Mouse (Mus musculus) fibroblast of lung, adult 2 months (primary cell): ENCODE results near the gene Gpr153.

Experiments used
- DNase-seq: peaks from one replicate; pipeline ENCODE4 v3.0.0-alpha.2; 2011; ENCODE audit warnings: low read depth

Gene Gpr153

DNA sequence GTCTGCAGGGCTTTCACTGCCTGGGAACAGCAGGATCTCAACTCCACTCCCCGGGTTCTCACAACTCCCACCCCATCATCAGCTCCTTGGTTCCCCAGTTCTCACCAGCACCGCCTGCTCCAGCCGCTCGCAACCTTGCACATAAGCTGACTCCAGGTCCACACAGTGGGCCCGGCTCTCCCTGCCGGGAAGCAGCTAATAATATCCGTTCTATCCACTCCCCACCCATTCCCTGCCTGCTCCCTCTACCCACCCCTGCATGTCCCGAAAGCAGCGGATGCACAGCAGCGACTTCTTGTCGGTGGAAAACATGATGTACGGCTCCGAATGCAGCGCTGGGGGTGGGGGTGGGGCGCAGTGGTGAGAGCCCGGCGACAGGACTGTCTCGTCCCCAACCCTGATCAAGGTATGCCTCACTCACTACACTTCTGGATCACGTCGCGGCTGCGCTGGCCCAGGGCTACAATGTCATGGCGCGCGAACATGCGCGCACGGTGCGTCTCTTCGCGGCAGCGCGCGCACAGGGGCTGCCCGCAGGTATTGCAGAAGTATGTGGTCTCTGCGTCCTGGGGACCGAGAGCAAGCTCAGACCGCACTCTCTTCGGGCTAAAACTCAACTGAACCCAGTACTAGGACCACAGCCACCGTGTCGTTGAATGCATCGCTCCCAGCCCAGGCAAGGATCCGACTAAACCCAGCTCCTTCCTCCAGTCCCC lies 41.6 kb downstream of the Gpr153 start:
- no peak for DNase-seq

DNA sequence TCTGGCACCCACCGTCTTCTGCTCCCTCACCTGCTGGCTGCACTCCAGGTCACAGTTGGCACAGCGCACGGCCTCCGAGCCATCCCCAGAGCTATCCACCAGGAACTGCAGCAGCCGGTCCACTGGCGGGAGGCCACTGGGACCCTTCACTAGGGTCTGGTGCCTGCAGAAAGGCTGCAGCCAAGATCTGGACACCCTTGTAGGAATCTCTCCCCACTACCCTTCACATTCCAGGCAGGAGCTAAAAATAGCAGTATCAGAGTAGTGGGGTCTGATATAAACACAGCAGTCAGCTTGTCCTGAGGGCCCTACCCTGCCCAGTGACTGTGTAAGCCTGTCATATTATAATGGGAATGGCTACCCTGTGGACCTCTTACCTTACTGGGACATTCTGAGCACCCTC lies 43.6 kb downstream of the Gpr153 start:
- DNase-seq = no peak

DNA sequence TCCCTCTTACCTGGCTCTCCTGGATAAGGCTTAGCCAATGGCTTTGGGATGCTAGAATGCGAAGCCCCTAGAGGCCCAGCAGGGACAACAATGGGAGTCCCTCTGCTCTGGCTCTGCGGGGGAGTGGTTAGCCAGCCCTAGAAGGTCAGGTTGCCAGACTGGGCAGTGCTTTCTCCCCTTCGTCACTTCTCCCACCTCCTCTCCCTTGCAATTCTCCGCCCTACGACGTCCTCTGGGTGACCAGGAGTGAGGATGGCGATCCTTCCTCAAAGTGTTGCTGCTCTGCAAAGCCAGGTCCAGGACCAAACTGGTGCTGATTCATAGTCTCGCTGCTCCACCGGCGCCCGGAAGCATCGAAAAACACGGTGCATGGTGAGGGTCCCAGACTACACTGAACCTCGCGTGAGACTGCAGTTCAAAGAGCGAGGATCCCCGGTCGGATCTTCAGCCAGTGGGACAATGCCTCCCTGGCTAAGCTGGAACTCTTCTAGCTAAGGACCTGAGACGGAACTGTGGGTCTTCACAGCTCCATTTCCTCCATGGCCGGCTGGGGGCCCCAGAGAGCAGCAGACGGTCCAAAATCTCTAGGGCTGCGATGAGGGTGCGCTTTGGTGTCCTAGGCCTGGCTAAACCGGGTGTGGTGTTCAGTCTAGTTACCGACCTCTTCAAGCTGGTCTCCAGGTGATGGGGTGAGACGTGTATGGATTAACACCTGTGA lies 44.6 kb downstream of the Gpr153 start, which contains the start of gene Rnf207:
Gene Rnf207, minus strand, starts transcription at position 477 of the 718 bp plus-strand sequence.
- DNase-seq = no peak

DNA sequence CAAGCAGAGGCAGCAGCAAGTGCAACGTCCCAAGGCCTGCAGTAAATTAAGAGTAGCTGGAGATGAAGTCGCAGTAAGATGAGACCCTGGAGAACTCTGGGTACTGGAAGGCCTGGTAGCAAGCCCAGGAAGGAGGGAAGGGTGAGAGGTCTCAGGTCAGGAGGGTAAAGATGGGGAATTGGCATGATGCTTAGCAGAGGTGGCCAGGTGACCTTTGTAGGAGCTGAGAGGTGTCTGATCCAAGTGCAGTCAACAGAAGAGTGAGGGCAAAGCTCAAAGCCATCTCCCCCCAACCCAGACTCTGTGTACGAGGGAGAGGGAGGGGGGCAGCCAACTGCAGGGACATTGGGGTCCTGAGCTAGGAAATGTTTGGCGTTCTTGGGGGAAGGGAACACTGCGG lies 47.4 kb downstream of the Gpr153 start:
- no peak for DNase-seq

DNA sequence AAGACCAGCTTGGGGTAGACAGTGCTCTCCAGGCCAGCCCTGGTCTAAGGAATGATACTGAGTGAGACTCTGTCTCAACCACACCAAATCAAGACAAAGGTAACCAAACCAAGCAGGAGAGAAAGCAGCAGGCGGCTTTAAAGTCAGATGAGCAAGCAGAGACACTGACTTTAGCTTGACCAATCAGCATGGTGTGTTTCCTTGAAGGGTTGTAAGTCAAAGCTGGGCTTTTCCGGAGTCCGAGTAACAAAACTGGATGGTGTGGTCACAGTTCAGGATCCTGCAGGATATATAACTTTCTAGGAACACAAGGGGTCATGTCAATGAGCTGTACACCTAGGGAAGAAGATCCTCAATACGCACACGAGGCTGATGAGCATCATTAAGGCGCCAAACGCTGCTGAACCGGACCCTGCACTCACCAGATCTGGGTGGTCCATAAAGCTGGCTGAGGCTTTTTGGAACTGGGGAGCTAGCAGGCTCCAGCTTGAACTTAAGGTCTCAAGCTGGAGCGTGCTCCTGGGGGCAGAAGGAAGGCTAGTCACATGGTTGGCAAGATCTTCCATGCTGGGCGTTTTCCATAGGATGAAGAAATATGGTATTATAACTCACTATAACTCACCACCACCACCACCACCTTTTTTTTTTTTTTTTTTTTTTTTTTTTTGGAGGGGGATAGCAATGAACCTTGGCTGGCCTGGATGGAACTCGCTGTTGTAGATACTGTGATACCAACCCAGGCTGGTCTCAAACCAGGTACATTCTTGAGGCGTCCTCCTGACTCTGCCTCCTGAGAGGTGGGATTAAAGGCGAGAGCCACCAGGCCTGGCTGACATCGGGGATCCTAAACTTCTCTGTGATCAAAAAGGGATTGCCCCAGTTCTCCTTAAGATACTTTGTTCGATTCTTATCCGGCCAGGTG lies 50.9 kb downstream of the Gpr153 start:
- DNase-seq = no peak

DNA sequence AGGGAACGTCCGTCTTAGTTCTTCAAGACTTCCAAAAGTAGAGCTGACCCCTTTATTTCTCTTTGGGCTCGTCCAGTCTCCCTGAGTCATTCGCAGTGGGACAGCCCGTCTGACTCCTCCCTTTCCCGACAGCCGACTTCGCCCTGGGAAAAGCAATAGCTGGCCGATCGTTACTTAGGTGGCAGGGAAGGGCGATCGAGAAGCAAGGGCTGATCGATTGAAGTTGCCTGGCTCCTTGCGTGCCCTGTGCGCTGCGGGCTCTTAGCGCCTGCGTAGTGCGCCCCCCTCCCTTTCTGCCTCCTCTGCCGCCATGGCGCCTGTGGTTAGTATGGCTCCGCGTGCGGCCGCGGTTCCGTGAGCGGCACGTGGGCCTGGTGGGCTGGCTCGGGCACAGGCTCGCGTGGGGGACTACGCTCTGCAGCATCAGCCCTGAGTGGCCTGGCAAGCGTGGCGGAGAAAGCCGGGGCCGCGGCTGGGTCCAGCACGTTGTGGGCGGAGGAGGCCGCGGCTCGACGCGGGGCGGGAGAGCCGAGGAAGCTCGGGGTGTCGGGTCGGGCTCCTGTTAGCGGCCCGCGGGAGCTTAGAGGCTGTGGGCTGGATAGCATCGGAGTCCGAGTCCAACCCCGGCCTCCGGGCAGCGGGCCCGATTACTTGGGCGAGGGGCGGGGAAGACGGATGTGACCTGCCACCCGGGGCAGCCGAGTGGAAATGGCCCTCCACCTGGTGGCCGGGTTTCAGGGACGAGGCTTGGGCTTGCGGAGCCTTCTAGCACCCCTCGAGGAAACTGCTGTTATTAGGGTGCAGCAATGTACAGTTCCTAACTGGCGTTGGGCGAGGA lies 51.8 kb downstream of the Gpr153 start, which contains the start of gene Rpl22:
Gene Rpl22, plus strand, starts transcription at position 169 of the 838 bp plus-strand sequence.
- DNase-seq = peak; percentile 96

DNA sequence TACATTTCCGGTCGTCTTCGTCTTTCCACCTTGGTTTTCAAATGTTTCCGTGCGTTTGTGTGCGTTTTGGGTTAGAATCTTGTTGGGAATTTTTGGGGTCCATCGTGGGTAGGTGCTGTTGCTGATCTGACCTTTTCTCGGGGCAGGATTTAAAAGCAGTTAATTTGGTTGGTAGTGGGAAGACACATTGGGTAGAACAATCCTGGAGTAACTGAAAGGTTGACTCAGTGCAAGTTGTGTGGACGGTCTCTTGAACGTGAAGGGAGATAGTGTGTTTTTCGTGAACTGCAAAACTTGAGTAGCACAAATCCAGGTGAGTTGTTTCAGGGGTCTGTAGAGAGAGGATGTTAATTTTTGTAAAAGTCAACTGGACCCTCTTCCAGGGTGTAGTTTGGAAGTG lies 52.5 kb downstream of the Gpr153 start:
- no peak for DNase-seq

DNA sequence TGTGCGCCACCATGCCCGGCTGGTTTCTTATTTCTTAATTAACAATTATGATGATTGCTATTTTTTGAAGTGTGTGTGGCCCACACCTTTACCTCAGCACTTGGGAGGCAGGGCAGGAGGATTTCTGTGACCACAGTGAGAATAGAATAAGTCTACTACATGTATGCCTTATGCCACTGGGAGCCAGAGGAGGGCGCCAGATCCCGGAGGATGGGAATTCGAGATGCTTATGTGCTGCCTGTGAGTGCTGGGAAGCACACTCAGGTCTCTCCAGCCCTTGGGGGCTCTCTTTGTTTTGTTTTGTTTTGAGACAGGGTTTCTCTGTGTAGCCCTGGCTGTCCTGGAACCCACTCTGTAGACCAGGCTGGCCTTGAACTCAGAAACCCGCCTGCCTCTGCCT lies 54.7 kb downstream of the Gpr153 start:
- DNase-seq = no peak

DNA sequence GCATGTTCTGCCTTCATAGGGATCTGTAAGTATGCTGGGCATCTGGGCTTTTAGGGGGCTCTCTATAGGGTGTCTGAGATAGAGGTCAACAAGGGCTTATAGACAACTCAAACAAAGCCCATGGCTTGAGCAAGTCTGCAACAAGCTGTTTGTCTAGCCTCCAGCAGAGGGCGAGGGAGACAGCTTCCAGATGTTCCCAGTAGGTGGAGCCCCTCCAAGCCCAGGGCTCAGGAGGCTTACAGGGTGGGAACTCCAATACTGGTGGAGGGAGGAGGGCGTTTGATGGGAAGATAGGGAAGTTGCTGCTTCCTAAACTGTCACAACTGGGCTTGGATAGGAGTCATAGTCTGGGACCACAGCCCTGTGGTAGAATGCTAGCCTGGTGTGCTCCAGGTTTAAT lies 58.9 kb downstream of the Gpr153 start:
- DNase-seq = no peak

DNA sequence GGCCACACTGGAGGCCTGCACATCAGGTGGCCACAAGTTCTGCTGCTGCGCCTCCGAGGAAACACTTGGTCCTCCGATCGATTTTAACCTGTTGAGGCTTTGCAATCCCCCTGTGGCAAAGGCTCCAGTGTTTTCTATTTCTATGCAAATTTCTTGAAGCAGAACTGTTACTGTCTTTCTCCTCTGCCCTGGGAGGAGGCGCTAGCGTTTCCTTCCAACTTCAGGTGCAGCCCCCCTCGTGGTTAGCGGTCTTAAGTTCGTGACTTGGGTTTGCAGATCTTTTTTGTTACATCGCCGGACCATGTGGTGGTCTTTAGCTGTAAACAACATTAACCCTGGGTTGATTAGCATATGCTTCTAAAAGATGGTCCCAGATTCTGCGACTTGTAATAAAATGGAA lies 59.6 kb downstream of the Gpr153 start:
- no peak for DNase-seq
